Mouse (Mus musculus): ENCODE measurements around the gene Grik3. TPM values are rescaled to one million over a fixed set of nuclear protein-coding genes. Genes with fewer than 3 reads are reported as not detected.

The Grik3 gene
- polyA plus RNA-seq, 1 experiment from 2014 or later: 0.01 TPM

GRCm38 (mm10) chr4:125484131-125484530 lies 6.4 kb upstream of the Grik3 start:
- H3K9me3 ChIP-seq (ENCODE audit: low read length): no peaks in the 10 kb centered on the region
- no peaks in the 10 kb centered on the region for H3K36me3 ChIP-seq (replicated peaks; ENCODE audit: insufficient read depth, low read length)
- H3K4me3 ChIP-seq (ENCODE audit: low read depth, low read length): no peak overlapping the region
- ATAC-seq: no peak
- no peaks in the 10 kb centered on the region for H3K4me1 ChIP-seq (ENCODE audit: insufficient read depth)
- TF ChIP-seq CTCF (IDR thresholded peaks at IDR 0.05; ENCODE audit: low read depth) (no peak), EP300 (IDR thresholded peaks at IDR 0.05; ENCODE audit: low read depth) (no peak)
- H3K9ac ChIP-seq (replicated peaks): no peak overlapping the region
- 24% methylated on average over 8 of the region's 8 CpGs for WGBS (ENCODE audit: insufficient replicate concordance)
- peaks cover 53% of the 10 kb centered on the region for H3K27me3 ChIP-seq (ENCODE audit: insufficient read depth, low read length)
- no peak overlapping the region for H3K27ac ChIP-seq (ENCODE audit: low read depth)
- DNase-seq: no peak
- no peak overlapping the region for H3K4me2 ChIP-seq (ENCODE audit: low read depth, low read length)

GRCm38 (mm10) chr4:125485416-125486239 lies 4.9 kb upstream of the Grik3 start:
- no peak overlapping the region for H3K9ac ChIP-seq (replicated peaks)
- TF ChIP-seq CTCF (IDR thresholded peaks at IDR 0.05; ENCODE audit: low read depth) (no peak), EP300 (IDR thresholded peaks at IDR 0.05; ENCODE audit: low read depth) (no peak)
- no peak overlapping the region for H3K4me3 ChIP-seq (ENCODE audit: low read depth, low read length)
- no peaks in the 10 kb centered on the region for H3K4me1 ChIP-seq (ENCODE audit: insufficient read depth)
- no peaks in the 10 kb centered on the region for H3K36me3 ChIP-seq (replicated peaks; ENCODE audit: insufficient read depth, low read length)
- no peak overlapping the region for H3K4me2 ChIP-seq (ENCODE audit: low read depth, low read length)
- H3K27ac ChIP-seq (ENCODE audit: low read depth): no peak overlapping the region
- no peaks in the 10 kb centered on the region for H3K9me3 ChIP-seq (ENCODE audit: low read length)
- no peak for DNase-seq
- 44% methylated on average over 15 of the region's 15 CpGs for WGBS (ENCODE audit: insufficient replicate concordance)
- peaks cover 66% of the 10 kb centered on the region for H3K27me3 ChIP-seq (ENCODE audit: insufficient read depth, low read length)
- no peak for ATAC-seq

- WGBS (ENCODE audit: insufficient replicate concordance): 5% methylated on average over 13 of the region's 13 CpGs
- Histone ChIP-seq H3K9ac (replicated peaks) (no peak overlapping the region), H3K27ac (ENCODE audit: low read depth) (no peak overlapping the region), H3K4me1 (ENCODE audit: insufficient read depth) (no peaks in the 10 kb centered on the region), H3K36me3 (replicated peaks; ENCODE audit: insufficient read depth, low read length) (no peaks in the 10 kb centered on the region), H3K27me3 (ENCODE audit: insufficient read depth, low read length) (peaks cover 76% of the 10 kb centered on the region), H3K4me2 (ENCODE audit: low read depth, low read length) (no peak overlapping the region), H3K4me3 (ENCODE audit: low read depth, low read length) (no peak overlapping the region), H3K9me3 (ENCODE audit: low read length) (no peaks in the 10 kb centered on the region)
- no peak for ATAC-seq
- no peak for DNase-seq
- TF ChIP-seq EP300 (IDR thresholded peaks at IDR 0.05; ENCODE audit: low read depth) (no peak), CTCF (IDR thresholded peaks at IDR 0.05; ENCODE audit: low read depth) (no peak)
Observed at GRCm38 (mm10) chr4:125486616-125487015, 3.9 kb upstream of the Grik3 start.

GRCm38 (mm10) chr4:125487031-125487430 lies 3.5 kb upstream of the Grik3 start:
- peaks cover 80% of the 10 kb centered on the region for H3K27me3 ChIP-seq (ENCODE audit: insufficient read depth, low read length)
- H3K4me2 ChIP-seq (ENCODE audit: low read depth, low read length): no peak overlapping the region
- no peak overlapping the region for H3K4me3 ChIP-seq (ENCODE audit: low read depth, low read length)
- H3K9me3 ChIP-seq (ENCODE audit: low read length): no peaks in the 10 kb centered on the region
- DNase-seq (no peak), ATAC-seq (no peak)
- H3K27ac ChIP-seq (ENCODE audit: low read depth): no peak overlapping the region
- H3K36me3 ChIP-seq (replicated peaks; ENCODE audit: insufficient read depth, low read length): no peaks in the 10 kb centered on the region
- no peak overlapping the region for H3K9ac ChIP-seq (replicated peaks)
- TF ChIP-seq CTCF (IDR thresholded peaks at IDR 0.05; ENCODE audit: low read depth) (no peak), EP300 (IDR thresholded peaks at IDR 0.05; ENCODE audit: low read depth) (no peak)
- WGBS (ENCODE audit: insufficient replicate concordance): 2% methylated on average over 7 of the region's 7 CpGs
- H3K4me1 ChIP-seq (ENCODE audit: insufficient read depth): no peaks in the 10 kb centered on the region

GRCm38 (mm10) chr4:125488796-125489637 lies 1.5 kb upstream of the Grik3 start:
- H3K27ac ChIP-seq (ENCODE audit: low read depth): no peak overlapping the region
- no peak overlapping the region for H3K9ac ChIP-seq (replicated peaks)
- DNase-seq (no peak), ATAC-seq (no peak)
- no peaks in the 10 kb centered on the region for H3K36me3 ChIP-seq (replicated peaks; ENCODE audit: insufficient read depth, low read length)
- H3K4me2 ChIP-seq (ENCODE audit: low read depth, low read length): no peak overlapping the region
- H3K27me3 ChIP-seq (ENCODE audit: insufficient read depth, low read length): peaks cover 87% of the 10 kb centered on the region
- 4% methylated on average over 26 of the region's 26 CpGs for WGBS (ENCODE audit: insufficient replicate concordance)
- no peaks in the 10 kb centered on the region for H3K9me3 ChIP-seq (ENCODE audit: low read length)
- H3K4me3 ChIP-seq (ENCODE audit: low read depth, low read length): no peak overlapping the region
- H3K4me1 ChIP-seq (ENCODE audit: insufficient read depth): no peaks in the 10 kb centered on the region
- TF ChIP-seq EP300 (IDR thresholded peaks at IDR 0.05; ENCODE audit: low read depth) (no peak), CTCF (IDR thresholded peaks at IDR 0.05; ENCODE audit: low read depth) (no peak)

GRCm38 (mm10) chr4:125489901-125490590 lies 454 bp upstream of the Grik3 start:
- WGBS (ENCODE audit: insufficient replicate concordance): 2% methylated on average over 65 of the region's 81 CpGs
- TF ChIP-seq CTCF (IDR thresholded peaks at IDR 0.05; ENCODE audit: low read depth) (no peak), EP300 (IDR thresholded peaks at IDR 0.05; ENCODE audit: low read depth) (no peak)
- Histone ChIP-seq H3K27me3 (ENCODE audit: insufficient read depth, low read length) (peaks cover 85% of the 10 kb centered on the region), H3K4me3 (ENCODE audit: low read depth, low read length) (no peak overlapping the region), H3K27ac (ENCODE audit: low read depth) (no peak overlapping the region), H3K4me1 (ENCODE audit: insufficient read depth) (no peaks in the 10 kb centered on the region), H3K36me3 (replicated peaks; ENCODE audit: insufficient read depth, low read length) (no peaks in the 10 kb centered on the region), H3K9ac (replicated peaks) (no peak overlapping the region), H3K4me2 (ENCODE audit: low read depth, low read length) (no peak overlapping the region), H3K9me3 (ENCODE audit: low read length) (no peaks in the 10 kb centered on the region)
- no peak for DNase-seq
- no peak for ATAC-seq
